Mouse (Mus musculus) olfactory bulb, adult 2 months (tissue): ENCODE results near the gene Csnk2a1. TPM values are rescaled to one million over a fixed set of nuclear protein-coding genes. Genes with fewer than 3 reads are reported as not detected.

Experiments used
- H3K27ac ChIP-seq: fragments of 200-500 bp; 2 replicates; pipeline ENCODE4 v1.5.1; 2012; ENCODE audit warnings: low read depth, low read length; ENCODE audit not compliant: insufficient read depth
- H3K4me1 ChIP-seq: fragments of 200-500 bp; 2 replicates; pipeline ENCODE4 v1.6.1; 2012; ENCODE audit warnings: low read length; ENCODE audit not compliant: control insufficient read depth, insufficient read depth
- H3K4me3 ChIP-seq: fragments of 200-500 bp; 2 replicates; pipeline ENCODE4 v1.5.1; 2012; ENCODE audit warnings: mild to moderate bottlenecking, low read depth, low read length, moderate library complexity; ENCODE audit not compliant: insufficient read depth
- CTCF ChIP-seq: fragments of 200-500 bp; IDR thresholded peaks from 2 replicates; pipeline ENCODE4 v1.5.1; 2012; ENCODE audit warnings: low read depth, mild to moderate bottlenecking, low read length, moderate library complexity; ENCODE audit not compliant: insufficient read depth
- POLR2A ChIP-seq: fragments of 200-500 bp; IDR thresholded peaks from 2 replicates; pipeline ENCODE4 v1.6.1; 2012; ENCODE audit warnings: mild to moderate bottlenecking, low read depth, low read length, moderate library complexity; ENCODE audit not compliant: insufficient read depth
- WGBS: fragments of 180-500 bp; shearing (Covaris S2); methylation state at CpG from one replicate; pipeline ENCODE4 v1.1.7; 2018; 5-methylcytosine and 5-hydroxymethylcytosine counted together
- polyA plus RNA-seq: library from polyadenylated mRNA; stranded (reverse); fragments of >200 nt; gene quantifications from 2 replicates; pipeline ENCODE4 v1.2.4, GENCODE M21; 2012; ENCODE audit warnings: low replicate concordance; ENCODE audit not compliant: missing spikeins, insufficient read depth, insufficient read length

Csnk2a1 gene
- polyA plus RNA-seq, 1 experiment, result not detected

GRCm38 (mm10) chr2:152326157-152326556 is 99.5 kb downstream of the Csnk2a1 start:
- Histone ChIP-seq H3K4me3 (no peak overlapping the region), H3K27ac (no peak overlapping the region), H3K4me1 (peaks cover 18% of the 10 kb centered on the region)
- 89% methylated on average over 13 of the region's 13 CpGs for WGBS
- TF ChIP-seq POLR2A (no peak), CTCF (no peak)

- 91% methylated on average over 8 of the region's 8 CpGs for WGBS
- Histone ChIP-seq H3K27ac (no peak overlapping the region), H3K4me3 (no peak overlapping the region), H3K4me1 (peaks cover 17% of the 10 kb centered on the region)
- TF ChIP-seq POLR2A (no peak), CTCF (no peak)
Observed at GRCm38 (mm10) chr2:152326654-152327053, 100.0 kb downstream of the Csnk2a1 start.

DNA sequence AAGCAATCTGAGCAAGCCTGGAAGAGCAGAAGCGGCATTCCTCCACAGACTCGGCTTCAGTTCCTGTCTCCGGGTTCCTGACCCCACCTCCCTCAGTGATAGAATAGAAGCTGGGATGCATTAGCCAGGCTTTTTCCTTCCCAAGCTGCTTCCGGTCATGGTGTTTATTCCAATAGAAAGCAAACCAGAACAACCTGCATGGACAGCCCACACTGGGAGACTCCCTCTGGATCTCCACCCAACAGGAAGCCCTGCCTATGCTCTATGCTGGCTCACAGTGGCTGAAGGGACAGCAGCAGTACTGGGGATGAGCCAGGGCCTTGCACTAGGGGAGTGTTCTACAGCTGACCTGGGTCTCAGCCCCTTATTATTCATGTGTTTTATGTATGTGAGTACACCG is 101.3 kb downstream of the Csnk2a1 start:
- H3K4me3 ChIP-seq, result no peak overlapping the region
- peaks cover 9% of the 10 kb centered on the region for H3K4me1 ChIP-seq
- no peak overlapping the region for H3K27ac ChIP-seq
- WGBS, result 81% methylated on average over 5 of the region's 5 CpGs
- TF ChIP-seq CTCF, result no peak
- no peak for TF ChIP-seq POLR2A

GRCm38 (mm10) chr2:152330858-152331423 is 104.3 kb downstream of the Csnk2a1 start:
- Histone ChIP-seq H3K4me1 (peaks cover 16% of the 10 kb centered on the region), H3K27ac (no peak overlapping the region), H3K4me3 (no peak overlapping the region)
- 65% methylated on average over 7 of the region's 7 CpGs for WGBS
- TF ChIP-seq POLR2A (no peak), CTCF (no peak)

Other genes starting within 250 kb of the Csnk2a1 start
- not detected in 2 replicates for gene Fam110a, start 246.6 kb upstream of the Csnk2a1 start, polyA plus RNA-seq
- not detected in 2 replicates for gene Slc52a3, start 230.3 kb upstream of the Csnk2a1 start, polyA plus RNA-seq
- not detected in 2 replicates for gene Scrt2, start 145.3 kb upstream of the Csnk2a1 start, polyA plus RNA-seq
- not detected in 2 replicates for gene Srxn1, start 121.3 kb upstream of the Csnk2a1 start, polyA plus RNA-seq
- not detected in 2 replicates for gene Tcf15, start 83.3 kb upstream of the Csnk2a1 start, polyA plus RNA-seq
- not detected in 2 replicates for gene Tbc1d20, start 67.0 kb downstream of the Csnk2a1 start, polyA plus RNA-seq
- gene Rbck1, start 105.8 kb downstream of the Csnk2a1 start, polyA plus RNA-seq, result not detected in 2 replicates
- gene Trib3, start 117.2 kb downstream of the Csnk2a1 start, polyA plus RNA-seq, result not detected in 2 replicates
- not detected in 2 replicates for gene Nrsn2, start 149.8 kb downstream of the Csnk2a1 start, polyA plus RNA-seq
- not detected in 2 replicates for gene Sox12, start 171.2 kb downstream of the Csnk2a1 start, polyA plus RNA-seq
- not detected in 2 replicates for gene Zcchc3, start 188.2 kb downstream of the Csnk2a1 start, polyA plus RNA-seq
- not detected in 2 replicates for gene 6820408C15Rik, start 188.7 kb downstream of the Csnk2a1 start, polyA plus RNA-seq
- gene Defb23, start 237.8 kb downstream of the Csnk2a1 start, polyA plus RNA-seq, result not detected in 2 replicates